Mouse (Mus musculus) spleen, postnatal 14 days (tissue): Measurements from ENCODE around the gene Alx3.
"Not testable (repeated sequence)": the region's sequence is repeated elsewhere in the genome, so short reads cannot be mapped to it uniquely, and the experiment has no call there.

Experiments
- DNase-seq, 2 experiments: peaks; one replicate each; pipeline ENCODE4 v3.0.0; 2021 to 2022; ENCODE audit warnings: low spot score in 2 of 2

Gene Alx3

GRCm38 (mm10) chr3:107624424-107624823, 29.6 kb downstream of the Alx3 start:
- no peak for DNase-seq

GRCm38 (mm10) chr3:107625536-107625935, 30.7 kb downstream of the Alx3 start:
- DNase-seq, result no peak

- no peak for DNase-seq
Measured at GRCm38 (mm10) chr3:107626751-107627150, 31.9 kb downstream of the Alx3 start.

- no peak for DNase-seq
Measured at GRCm38 (mm10) chr3:107627641-107628040, 32.8 kb downstream of the Alx3 start.

- no peak for DNase-seq
Measured at GRCm38 (mm10) chr3:107628551-107628950, 33.7 kb downstream of the Alx3 start.

GRCm38 (mm10) chr3:107629411-107629810, 34.6 kb downstream of the Alx3 start:
- no peak for DNase-seq

- peak in 1 of 2 experiments; percentile 21 for DNase-seq
Measured at GRCm38 (mm10) chr3:107630682-107631522, 36.1 kb downstream of the Alx3 start, which contains the start of gene Gm10961. TSS of gene Gm10961 (plus strand) at chr3:107631322.

GRCm38 (mm10) chr3:107631523-107631958, 36.7 kb downstream of the Alx3 start, which contains the start of gene Strip1:
TSS of gene Strip1 (minus strand) at chr3:107631694.
- peak; percentile 76 to 84 for DNase-seq

GRCm38 (mm10) chr3:107632786-107633185, 38.0 kb downstream of the Alx3 start:
- no peak for DNase-seq

GRCm38 (mm10) chr3:107633906-107634305, 39.1 kb downstream of the Alx3 start:
- no peak for DNase-seq

- DNase-seq, result no peak
Measured at GRCm38 (mm10) chr3:107635836-107636235, 41.0 kb downstream of the Alx3 start.

GRCm38 (mm10) chr3:107636236-107636635, 41.4 kb downstream of the Alx3 start:
- DNase-seq, result no peak

- DNase-seq, result no peak
Measured at GRCm38 (mm10) chr3:107637606-107638172, 42.9 kb downstream of the Alx3 start.

GRCm38 (mm10) chr3:107646947-107647346, 52.1 kb downstream of the Alx3 start:
- DNase-seq, result no peak

- DNase-seq, result not testable (repeated sequence)
Measured at GRCm38 (mm10) chr3:107650276-107650675, 55.4 kb downstream of the Alx3 start.

- DNase-seq, result no peak
Measured at GRCm38 (mm10) chr3:107652968-107653367, 58.1 kb downstream of the Alx3 start.

GRCm38 (mm10) chr3:107654861-107655260, 60.0 kb downstream of the Alx3 start:
- DNase-seq, result no peak
